Mouse (Mus musculus) urinary bladder, postnatal 14 days (tissue): ENCODE results near the gene Cwc25.
"Not testable (repeated sequence)": the region's sequence is repeated elsewhere in the genome, so short reads cannot be mapped to it uniquely, and the experiment has no call there.

ENCODE experiments used
- DNase-seq: peaks from one replicate; pipeline ENCODE4 v3.0.0; 2021; ENCODE audit warnings: low spot score

Gene Cwc25

DNA sequence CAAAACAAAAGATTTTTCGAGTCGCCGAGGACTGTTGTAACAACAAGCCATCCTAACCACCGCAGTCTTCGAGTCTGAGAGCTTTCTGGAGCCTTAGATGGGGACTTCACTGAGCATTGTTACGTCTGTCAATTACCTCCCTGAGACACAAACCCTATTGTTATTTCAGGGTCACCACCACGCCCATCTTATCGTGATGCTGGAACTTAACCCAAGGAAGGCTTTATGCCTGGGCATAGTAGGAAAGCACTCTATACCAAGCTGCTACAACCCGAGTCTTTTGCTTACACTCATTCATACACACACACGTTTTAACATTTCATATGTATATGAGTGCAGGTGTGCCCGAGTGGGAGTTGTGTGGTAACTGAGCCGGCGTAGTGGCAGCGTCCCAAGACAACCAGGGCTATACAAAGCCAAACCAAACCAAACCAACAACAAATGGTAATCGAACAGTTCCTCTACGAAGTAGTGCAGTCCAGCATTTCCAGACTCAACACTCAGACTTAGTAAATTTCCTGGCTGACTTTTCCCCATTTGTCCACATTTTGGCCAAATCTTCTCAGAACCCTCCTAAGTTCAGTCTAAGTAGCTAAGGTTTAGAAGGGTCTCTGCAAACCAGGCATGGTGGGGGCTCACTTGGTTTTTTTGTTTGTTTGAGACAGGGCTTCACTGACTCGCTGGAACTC is 9.6 kb upstream of the Cwc25 start, which contains the start of gene 1700001P01Rik:
Gene 1700001P01Rik, minus strand, starts transcription at position 111 of the 689 bp plus-strand sequence.
- DNase-seq: no peak

DNA sequence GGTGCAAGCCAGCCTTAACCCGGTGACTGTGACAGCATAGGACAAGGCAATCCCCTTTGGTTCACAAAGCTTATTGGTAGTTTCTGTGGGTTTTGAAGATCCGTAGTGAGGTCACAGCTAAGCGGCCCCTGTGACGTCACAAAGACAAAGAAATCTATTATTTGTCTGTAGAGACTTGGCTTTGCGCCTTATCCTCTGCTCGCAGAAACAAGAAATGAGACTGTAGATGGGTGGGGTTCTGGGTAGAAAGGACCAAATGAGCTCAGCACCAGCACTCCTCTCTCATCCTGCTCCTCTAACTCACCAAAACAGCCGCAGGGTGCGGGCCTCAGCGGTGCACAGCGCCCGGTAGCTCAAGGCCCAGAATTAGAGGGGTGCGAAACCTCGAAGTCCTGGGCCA is 8.8 kb upstream of the Cwc25 start:
- no peak for DNase-seq

DNA sequence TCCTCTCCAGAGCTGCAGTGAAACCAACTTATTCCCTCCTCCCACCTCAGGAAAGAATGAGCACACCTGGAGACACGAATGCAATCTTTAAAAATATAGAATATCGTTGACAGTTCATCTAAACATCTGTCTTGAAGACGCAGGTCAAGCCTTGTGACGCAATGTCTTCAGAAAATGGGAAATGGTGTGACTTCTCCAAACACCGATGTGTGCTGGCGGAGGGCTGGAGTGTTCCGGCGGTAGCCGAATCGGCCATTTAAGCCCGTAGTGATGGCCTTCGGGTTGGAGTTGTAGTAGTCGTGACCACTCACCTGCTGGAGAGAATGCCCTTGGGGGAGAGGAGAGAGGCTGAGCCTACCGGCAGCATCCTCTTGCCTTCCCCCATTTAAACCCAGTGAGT is 5.1 kb upstream of the Cwc25 start:
- DNase-seq: no peak

DNA sequence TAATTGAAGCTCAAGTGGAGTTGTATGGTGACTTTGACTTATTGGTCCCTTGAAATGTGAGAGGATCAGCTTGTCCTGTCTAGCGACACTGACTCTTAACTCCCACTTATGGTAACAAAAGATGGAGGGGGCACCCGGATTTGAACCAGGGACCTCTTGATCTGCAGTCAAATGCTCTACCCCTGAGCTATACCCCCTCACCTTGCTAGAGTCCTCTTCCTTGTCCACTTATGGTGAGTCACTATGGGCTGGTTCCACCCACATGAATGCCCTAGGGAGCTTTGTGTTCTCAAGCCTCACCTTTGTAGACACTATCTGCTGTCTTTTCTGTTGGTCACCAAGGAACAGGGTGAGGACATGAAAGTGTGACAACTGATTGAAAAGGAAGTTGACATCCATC is 3.3 kb upstream of the Cwc25 start:
- peak; percentile 72 for DNase-seq

DNA sequence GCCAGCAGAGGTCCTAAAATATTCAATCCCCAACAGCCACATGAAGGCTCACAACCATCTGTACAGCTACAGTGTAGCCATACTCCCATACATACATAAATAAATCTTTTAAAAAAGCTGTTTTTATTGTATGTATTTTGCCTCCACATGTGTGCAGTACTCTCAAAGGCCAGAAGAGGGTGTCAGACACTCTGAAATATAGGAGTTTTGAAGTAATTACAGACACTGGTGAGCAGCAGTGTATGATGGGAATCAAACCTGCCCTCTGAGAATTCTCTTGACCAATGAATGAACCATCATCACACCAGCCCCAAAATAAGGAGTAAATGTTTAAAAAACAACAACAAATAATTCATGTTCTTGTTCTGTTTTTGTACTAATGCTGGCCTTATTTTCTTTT is 4.7 kb downstream of the Cwc25 start:
- DNase-seq: no peak

DNA sequence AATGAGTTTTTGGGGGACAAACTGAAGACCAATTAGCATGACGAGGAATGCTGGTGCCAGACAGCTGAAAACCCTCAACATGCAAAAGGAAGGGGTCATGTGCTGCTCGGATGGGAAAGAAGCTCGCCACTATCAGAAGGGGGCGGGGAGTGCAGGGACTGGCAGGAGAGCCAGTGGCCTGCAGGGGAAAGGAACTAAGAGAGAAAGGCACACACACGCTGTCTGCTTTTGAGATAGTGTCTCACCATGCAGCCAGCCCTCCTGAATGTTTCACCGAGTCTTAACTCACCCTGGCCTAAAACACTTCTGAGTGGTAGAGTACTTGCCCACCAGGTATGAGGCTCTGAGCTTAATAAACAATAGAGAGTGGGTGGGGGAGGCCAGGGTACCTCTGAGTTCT is 7.4 kb downstream of the Cwc25 start:
- DNase-seq: no peak

DNA sequence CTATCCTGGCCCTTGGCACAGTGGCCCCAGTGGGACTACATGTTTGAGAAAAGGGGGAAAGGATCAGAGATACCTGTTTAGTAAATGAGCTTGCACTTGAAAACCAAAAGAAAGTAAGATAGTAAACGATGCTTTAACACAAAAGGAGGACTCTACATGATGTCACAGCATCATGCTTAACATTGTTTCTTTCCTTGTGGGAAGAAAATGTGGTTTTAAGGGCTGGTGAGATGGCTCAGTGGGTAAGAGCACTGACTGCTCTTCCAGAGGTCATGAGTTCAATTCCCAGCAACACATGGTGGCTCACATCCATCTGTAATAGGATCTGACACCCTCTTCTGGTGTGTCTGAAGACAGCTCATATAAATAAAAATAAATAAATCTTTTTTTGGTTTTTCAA is 8.2 kb downstream of the Cwc25 start:
- DNase-seq: no peak

DNA sequence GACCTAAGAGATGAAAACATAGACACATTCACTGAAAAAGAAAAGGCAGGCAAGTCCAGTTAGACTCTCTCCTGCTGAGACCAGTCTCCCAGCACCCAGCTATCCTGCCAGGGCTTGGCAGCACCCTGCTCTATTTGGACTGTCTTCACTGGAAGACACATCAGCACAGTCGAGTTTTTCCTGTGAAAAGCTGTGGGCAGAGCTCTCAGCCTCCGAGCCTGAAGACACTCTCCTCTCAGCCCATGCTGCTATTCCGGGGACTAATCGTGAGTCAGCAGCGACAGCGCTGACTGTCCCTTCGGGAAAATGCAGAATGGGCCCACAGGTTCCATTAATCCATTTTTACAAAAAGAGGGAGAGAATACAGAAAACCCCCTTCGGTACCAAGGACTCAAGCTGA is 13.1 kb downstream of the Cwc25 start:
- no peak for DNase-seq

DNA sequence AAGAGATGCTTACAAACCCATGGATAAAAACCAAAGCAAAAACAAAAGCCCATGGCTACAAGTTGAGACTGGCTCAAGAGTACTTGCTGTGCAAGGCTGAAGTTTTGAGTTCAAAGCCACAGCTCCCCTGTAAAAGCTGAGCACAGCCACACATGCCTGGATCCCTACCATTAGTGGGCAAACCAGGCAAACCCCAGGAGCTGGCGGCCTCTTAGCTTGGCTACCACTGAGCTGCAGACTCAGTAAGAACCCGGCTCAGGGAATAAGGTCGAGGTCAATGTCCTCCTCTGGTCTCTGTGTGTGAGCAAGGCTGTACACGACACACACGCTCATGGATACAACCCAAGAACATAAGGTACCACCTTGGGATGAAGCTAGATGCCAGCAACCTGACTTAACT is 17.9 kb downstream of the Cwc25 start:
- no peak for DNase-seq

DNA sequence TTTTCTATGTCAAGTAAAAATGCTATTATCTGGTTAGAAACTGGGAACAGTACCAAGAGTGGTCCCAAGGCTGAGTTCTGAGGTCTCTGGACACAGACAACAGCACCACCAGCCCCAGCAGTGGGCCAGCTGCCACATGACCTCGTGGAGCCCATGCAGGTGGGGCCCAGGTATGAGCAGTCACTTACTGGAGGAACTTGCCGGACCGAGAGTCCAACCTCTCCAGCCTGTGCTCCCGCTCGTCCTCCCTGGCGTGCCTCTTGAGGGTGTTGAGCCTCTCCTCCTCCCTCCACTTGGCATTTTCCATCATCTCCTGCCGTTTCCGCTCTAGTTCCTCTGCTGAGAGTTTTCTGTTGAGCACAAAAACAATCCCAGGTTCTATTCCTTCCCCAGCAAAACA is 18.6 kb downstream of the Cwc25 start:
- peak; percentile 19 for DNase-seq

DNA sequence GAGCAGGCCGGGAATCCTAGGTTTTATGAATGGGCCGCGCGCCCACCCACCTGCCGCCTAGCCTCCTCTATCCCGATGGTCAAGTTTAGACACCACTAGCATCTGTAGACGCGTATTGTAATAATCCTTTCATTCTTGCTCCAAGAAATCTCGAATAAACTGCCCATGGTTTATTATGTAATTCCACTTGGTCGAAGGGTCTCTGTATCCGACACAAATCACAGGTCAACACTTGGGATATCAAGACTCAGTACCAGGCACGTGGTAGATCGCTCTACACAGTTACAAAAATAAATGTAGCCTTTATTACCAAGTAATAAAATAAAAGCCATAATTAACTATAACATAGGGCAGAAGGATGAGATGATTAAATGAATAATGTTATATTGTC is 21.0 kb downstream of the Cwc25 start:
- no peak for DNase-seq

DNA sequence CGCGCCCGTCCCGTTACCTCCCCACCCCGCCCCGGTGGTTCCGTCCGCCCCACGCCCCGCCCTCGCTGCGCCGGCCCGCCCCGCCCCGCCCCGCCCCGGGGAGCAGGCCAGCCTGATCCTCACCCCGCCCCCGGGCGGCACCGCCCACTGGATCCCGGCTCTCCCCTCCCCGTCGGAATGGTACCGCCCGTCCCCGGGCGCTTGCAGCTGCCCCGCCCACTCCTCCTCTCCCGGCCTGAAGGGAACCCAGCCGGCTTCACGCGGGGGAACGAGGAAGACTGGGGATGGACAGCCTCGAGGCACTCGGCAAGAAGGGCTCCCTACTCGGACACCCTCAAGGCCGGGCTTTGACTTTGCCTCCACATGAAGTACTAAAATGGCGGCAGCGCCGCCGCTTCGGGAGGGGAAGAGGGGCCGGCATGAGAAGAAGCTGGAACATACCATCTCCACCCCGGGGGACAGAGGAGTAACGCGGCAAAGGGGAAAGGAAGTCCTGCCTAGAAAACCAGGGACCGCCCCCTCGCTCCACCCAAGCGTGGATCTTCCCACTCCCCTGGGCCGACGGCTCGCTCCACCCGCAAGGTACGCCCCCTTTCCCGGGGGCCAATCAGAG is 21.5 kb downstream of the Cwc25 start:
- DNase-seq: peak; percentile 99

DNA sequence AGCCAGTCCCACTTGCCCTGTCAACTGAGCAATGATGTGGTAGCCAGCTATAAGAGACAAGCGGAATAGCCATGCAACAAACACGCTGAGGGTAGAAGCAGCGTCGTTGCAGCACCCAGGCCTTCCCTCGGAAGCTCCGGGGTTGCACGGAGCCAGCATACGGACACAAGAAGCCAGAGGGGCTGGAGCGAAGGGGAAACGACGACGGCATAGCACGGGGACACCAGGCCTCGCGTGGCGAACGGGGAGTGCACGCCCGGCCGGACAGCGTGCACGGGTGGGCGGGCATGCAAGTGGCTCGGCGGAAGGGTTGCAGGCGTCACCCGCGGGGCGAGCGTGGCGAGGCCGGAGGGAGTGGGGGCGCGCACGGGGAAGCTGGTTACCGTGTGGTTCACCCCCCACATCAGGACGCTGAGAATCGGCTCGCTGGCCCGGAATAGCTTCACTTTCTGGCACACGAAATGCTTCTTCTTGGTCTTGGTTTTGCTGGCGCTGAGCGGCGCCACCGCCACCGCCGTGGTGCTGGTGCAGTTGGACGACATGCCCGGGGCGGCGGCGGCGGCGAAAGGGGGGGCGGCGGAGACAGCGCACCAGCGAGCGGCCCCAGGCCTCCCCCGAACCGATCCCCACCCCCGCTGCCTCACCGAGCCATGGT is 22.2 kb downstream of the Cwc25 start, which contains the start of gene Pip4k2b:
Gene Pip4k2b, minus strand, starts transcription at position 642 of the 655 bp plus-strand sequence.
- DNase-seq: peak; percentile 51

DNA sequence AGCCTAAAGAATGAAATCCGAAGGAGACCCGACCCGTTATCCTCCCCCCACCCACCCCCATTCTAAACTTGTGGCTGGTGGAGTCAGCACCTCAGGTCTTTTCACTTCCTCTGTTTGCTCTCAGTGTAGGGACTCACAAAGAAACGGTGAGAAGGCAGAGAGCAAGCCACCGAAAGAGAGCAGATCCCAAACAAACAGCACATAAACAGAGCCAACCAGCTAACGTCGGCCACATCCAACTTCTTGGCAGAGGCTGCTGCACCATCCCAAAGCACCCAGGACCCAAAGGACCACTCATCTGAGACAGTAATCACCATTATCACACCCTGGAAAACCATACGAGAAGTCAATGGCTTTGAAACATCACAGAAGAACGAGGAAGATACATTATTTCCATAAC is 22.9 kb downstream of the Cwc25 start:
- no peak for DNase-seq

DNA sequence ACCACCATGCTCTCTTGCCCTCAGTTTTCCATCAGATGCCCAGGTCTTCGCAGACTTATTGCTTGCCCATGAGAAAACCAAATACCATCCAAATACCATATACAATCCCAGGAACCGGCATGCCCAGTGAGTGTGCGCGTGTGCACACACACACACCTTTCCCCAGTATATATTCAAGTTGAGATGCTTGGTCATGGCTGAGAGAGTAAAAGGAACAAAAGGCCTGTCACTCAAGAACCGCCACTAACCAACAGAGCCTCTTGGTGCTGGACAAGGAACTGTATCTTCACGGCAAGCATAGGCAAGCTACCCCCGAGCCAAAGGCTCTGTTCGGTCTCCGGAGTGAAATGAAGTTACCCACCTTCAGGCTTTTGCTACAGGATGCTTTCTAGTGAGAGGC is 23.8 kb downstream of the Cwc25 start:
- no peak for DNase-seq

DNA sequence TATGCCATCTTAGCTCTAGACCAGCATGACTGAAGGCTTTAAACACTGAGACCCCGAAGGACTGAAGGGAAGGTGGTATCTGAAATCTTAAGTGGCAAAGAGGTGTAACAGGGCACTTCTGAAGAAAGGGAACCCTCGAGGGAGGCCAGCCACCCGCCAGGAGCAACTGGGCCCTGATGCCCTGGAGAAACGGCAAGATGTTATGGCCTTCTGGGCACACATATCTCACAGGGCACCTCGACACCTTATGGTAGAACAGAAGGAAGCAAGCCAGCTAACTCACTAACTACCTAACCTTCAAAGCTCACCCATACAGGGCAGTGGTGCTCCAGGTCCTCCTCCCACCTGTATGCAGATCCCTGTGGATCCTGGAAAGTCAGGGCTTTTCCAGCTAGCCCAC is 24.2 kb downstream of the Cwc25 start:
- DNase-seq: no peak

DNA sequence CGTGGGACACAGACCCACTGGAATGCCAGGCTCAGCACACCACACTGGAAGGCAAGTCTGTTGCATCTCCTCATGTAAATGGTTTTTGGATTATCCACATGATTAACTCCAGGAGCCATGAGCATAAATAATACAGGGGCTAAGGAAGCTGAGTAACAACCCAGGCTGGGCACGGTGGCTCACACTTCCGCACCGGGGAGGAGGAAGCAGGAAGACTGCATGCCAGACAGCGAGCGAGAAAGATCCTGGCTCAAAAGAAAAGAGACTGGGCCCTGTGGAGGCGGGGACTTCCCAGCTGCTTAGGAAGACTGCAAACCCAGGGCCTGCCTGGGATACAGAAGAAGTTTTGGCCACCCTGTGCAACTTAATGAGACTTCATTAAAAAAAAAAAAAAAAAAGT is 26.2 kb downstream of the Cwc25 start:
- DNase-seq: peak; percentile 37

DNA sequence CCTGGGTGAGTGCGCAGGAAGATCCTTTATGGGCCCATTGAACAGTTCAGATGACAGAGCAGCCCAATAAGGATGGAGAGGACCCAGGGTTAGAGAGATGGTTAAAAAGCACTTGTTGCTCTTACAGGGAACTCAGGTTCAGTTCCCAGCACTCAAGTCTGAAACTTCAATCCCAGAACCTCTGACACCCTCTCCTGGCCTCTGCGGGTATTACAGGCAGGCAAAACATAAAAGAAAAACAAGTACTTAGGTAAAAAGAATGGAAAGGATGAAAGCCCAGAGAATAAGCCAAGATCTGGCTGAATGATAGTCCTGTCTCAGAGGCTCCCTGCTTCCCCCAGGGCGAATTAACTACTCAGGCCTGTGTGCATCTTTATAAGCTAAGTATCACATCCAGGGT is 27.2 kb downstream of the Cwc25 start:
- DNase-seq: no peak

DNA sequence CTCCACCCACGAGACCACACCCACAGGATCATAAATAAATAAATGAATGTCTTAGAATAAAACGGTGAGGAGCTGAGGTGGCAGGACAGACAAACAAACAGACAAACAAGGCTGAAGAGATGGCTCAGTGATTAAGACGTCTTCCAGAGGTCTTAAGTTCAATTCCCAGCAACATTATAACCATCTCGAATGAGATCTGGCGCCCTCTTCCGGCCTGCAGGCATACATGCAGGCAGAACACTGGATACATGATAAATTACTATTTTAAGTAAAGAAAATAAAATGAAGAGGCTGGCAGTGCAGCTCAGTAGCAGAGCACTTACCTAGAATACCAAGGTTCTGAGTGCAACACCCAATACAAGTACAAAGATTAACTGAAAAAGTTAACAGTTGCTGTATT is 27.7 kb downstream of the Cwc25 start:
- DNase-seq: no peak

DNA sequence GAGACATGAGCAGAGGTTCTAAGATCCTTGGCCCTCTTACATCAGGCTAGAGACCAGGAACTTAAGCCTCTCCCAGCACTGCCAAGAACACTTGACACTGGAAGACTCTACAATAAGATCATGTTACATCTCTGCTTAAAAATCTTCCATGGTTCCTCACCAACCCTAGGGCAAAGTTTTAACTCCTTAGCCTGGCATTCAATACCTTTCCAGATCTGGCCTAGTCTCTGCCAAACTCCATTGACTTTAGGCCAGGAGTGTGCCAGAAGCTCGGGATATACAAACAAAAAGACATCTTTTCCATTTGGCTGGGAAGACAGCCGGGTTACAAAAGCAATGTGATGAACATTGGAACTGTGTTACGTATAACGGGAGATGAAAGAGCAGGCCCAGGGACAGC is 28.8 kb downstream of the Cwc25 start:
- DNase-seq: no peak

DNA sequence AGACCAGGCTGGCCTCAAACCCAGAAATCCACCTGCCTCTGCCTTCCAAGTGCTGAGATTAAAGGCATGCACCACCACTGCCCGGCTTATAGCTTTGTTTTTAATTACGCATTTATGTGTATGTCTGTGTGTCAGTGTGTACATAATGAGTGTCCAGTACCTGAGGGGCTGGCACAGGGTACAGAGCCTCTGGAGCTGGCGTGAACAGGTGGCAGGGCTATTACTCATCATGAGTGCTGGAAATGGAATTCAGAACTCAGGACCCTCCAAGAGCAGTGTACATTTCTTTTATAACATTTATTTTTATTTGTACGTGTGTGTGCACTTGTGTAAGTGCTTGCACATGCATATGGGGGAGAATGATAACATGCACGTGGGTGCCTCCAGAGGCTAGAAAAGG is 29.7 kb downstream of the Cwc25 start:
- no peak for DNase-seq

DNA sequence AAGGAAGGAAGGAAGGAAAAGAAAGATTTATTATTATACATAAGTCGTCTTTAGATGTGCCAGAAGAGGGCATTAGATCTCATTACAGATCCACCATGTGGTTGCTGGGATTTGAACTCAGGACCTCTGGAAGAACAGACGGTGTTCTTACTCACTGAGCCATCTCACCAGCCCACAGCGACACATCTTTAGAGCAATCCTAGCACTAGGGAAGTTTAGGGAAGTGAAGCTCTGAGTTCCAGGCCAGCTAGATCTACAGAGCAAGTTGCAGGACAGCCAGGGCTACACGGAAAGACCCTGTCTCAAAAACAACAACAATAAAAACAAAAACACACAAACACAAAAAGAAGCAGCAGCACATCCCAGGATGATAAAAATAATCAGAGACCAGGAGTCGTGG is 31.5 kb downstream of the Cwc25 start:
- DNase-seq: not testable (repeated sequence)

DNA sequence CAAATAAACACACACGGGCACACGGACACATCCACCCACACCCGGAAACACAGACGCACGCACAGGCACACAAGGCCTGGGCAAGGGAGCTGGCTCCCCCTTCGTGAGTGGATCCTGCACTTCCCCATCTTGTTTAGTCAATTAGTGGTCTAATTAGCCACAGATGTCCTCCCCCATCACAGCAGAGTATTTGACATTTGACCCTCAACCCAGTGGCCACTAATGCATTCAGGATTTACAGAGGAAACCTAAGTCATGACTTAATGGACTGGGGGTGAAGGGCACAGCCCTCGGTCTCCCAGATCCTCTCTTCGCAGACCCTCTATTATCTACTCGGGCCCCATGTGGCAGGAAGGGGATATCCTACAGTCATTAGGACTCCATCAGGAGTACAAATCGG is 32.7 kb downstream of the Cwc25 start:
- no peak for DNase-seq

DNA sequence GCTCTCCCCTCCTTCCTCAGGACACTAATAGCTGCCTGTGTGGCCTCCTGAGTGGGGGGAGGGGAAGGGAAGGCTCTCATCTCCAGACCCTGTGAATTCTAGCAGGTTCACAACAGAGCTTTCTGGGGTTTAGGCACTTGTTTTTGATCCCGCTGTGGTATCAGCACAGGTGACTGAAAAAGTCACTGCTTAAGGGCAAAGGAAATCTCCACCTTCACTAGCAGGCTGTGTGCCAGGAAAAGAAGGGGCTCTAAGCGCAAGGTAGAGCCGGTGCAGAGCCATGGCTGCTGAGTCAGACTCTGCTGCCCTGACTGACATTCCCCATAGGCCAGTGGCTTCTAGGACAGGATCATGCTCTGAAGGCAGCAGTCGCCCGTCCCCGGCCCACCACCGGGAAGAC is 37.6 kb downstream of the Cwc25 start:
- DNase-seq: no peak
